Mouse (Mus musculus) ES-Bruce4 (cell line): ENCODE data around the gene Olfr1326-ps1. TPM values are rescaled to one million over a fixed set of nuclear protein-coding genes. Genes with fewer than 3 reads are reported as not detected.

Experiments
- H3K27ac ChIP-seq: 2 replicates; pipeline ENCODE4 v1.5.1; 2012; ENCODE audit warnings: low read length, inconsistent platforms; ENCODE audit not compliant: insufficient read depth
- H3K27me3 ChIP-seq: 2 replicates; pipeline ENCODE4 v1.6.1; 2012; ENCODE audit warnings: mild to moderate bottlenecking, low read length, inconsistent platforms; ENCODE audit not compliant: control insufficient read depth, poor library complexity, insufficient read depth, severe bottlenecking
- H3K36me3 ChIP-seq: 2 replicates; pipeline ENCODE4 v1.6.1; 2012; ENCODE audit warnings: inconsistent platforms, mild to moderate bottlenecking, low read length, moderate library complexity; ENCODE audit not compliant: control insufficient read depth, poor library complexity, insufficient read depth, severe bottlenecking
- H3K4me1 ChIP-seq: one replicate; pipeline ENCODE4 v1.8.1; 2011; ENCODE audit warnings: low read length; ENCODE audit not compliant: control insufficient read depth, insufficient read depth
- H3K4me3 ChIP-seq: 2 replicates; pipeline ENCODE4 v1.5.1; 2011; ENCODE audit warnings: low read depth, mild to moderate bottlenecking, low read length
- H3K9ac ChIP-seq: 2 replicates; pipeline ENCODE4 v1.6.1; 2012; ENCODE audit warnings: low read depth, mild to moderate bottlenecking, inconsistent platforms; ENCODE audit not compliant: poor library complexity, severe bottlenecking
- H3K9me3 ChIP-seq: replicated peaks from 2 replicates; pipeline ENCODE4 v1.6.1; 2012; ENCODE audit warnings: mild to moderate bottlenecking, low read length, inconsistent platforms; ENCODE audit not compliant: control insufficient read depth, poor library complexity, insufficient read depth, severe bottlenecking
- CTCF ChIP-seq: IDR thresholded peaks from one replicate; pipeline ENCODE4 v1.8.1; 2011; ENCODE audit warnings: low read depth, low read length
- EP300 ChIP-seq: IDR thresholded peaks from 2 replicates; pipeline ENCODE4 v1.6.1; 2011; ENCODE audit warnings: low read depth, low read length; ENCODE audit not compliant: insufficient read depth
- POLR2A ChIP-seq: IDR thresholded peaks from one replicate; pipeline ENCODE4 v1.8.1; 2011; ENCODE audit warnings: low read length; ENCODE audit not compliant: insufficient read depth
- polyA plus RNA-seq: library from polyadenylated mRNA; stranded (reverse); fragments of >200 nt; gene quantifications from 2 replicates; pipeline ENCODE4 v1.2.4, GENCODE M21; 2011; ENCODE audit warnings: low read depth; ENCODE audit not compliant: missing spikeins, insufficient read depth, insufficient read length

Gene Olfr1326-ps1
- not detected in 2 replicates for polyA plus RNA-seq

- no peaks in the 10 kb centered on the region for H3K9me3 ChIP-seq
These were observed at the start of gene Olfr1326-ps1 for GRCm38 (mm10) chrX:74574788-74575187. TSS of gene Olfr1326-ps1 (minus strand) at chrX:74574888.

GRCm38 (mm10) chrX:74592379-74592778 is 17.7 kb upstream of the Olfr1326-ps1 start, which contains the start of gene Olfr1325:
TSS of gene Olfr1325 (plus strand) at chrX:74592679.
- H3K36me3 ChIP-seq: no peaks in the 10 kb centered on the region
- no peak within 1 kb of the TSS for H3K4me3 ChIP-seq
- no peaks in the 10 kb centered on the region for H3K27me3 ChIP-seq
- H3K9me3 ChIP-seq: no peaks in the 10 kb centered on the region
- H3K27ac ChIP-seq: no peak within 1 kb of the TSS
- no peak for TF ChIP-seq CTCF
- no peak for TF ChIP-seq EP300
- no peak for TF ChIP-seq POLR2A
- H3K4me1 ChIP-seq: no peaks in the 10 kb centered on the region
- H3K9ac ChIP-seq: no peak within 1 kb of the TSS

More at GRCm38 (mm10) chrX:74574788-74575187, at the start of gene Olfr1326-ps1:
- Histone ChIP-seq H3K4me1 (no peaks in the 10 kb centered on the region), H3K9ac (no peak within 1 kb of the TSS), H3K4me3 (no peak within 1 kb of the TSS), H3K27ac (no peak within 1 kb of the TSS), H3K27me3 (no peaks in the 10 kb centered on the region), H3K36me3 (no peaks in the 10 kb centered on the region)
- no peak for TF ChIP-seq POLR2A
- TF ChIP-seq EP300: no peak
- no peak for TF ChIP-seq CTCF

Other genes with a start within 250 kb of the Olfr1326-ps1 start
- gene Plxna3, start 245.8 kb downstream of the Olfr1326-ps1 start, polyA plus RNA-seq: 9.1 and 10.5 TPM in 2 replicates
- 54.0 and 54.4 TPM in 2 replicates for gene Lage3, start 221.3 kb downstream of the Olfr1326-ps1 start, polyA plus RNA-seq
- 45.2 and 57.1 TPM in 2 replicates for gene Ubl4a, start 201.7 kb downstream of the Olfr1326-ps1 start, polyA plus RNA-seq
- gene Slc10a3, start 201.5 kb downstream of the Olfr1326-ps1 start, polyA plus RNA-seq: 2.6 and 3.0 TPM in 2 replicates
- 10.8 and 14.2 TPM in 2 replicates for gene Fam3a, start 181.6 kb downstream of the Olfr1326-ps1 start, polyA plus RNA-seq
- gene Ikbkg, start 181.6 kb downstream of the Olfr1326-ps1 start, polyA plus RNA-seq: 16.4 and 20.5 TPM in 2 replicates
- gene G6pdx, start 145.7 kb downstream of the Olfr1326-ps1 start, polyA plus RNA-seq: 35.0 and 37.0 TPM in 2 replicates
- not detected in 2 replicates for gene Gm6880, start 93.5 kb downstream of the Olfr1326-ps1 start, polyA plus RNA-seq
- not detected in 2 replicates for gene Olfr1325, start 17.8 kb upstream of the Olfr1326-ps1 start, polyA plus RNA-seq
- 0.30 and 0.43 TPM in 2 replicates for gene Gm5640, start 70.7 kb upstream of the Olfr1326-ps1 start, polyA plus RNA-seq
- gene Gm6890, start 166.0 kb upstream of the Olfr1326-ps1 start, polyA plus RNA-seq: not detected in 2 replicates